Mouse (Mus musculus): ENCODE measurements around the gene Ap1b1. TPM values are rescaled to one million over a fixed set of nuclear protein-coding genes. Genes with fewer than 3 reads are reported as not detected.
A peak's percentile ranks its signal among the peaks of the same experiment; 100 is the strongest.

The Ap1b1 gene
- 100 to 1,000 TPM; 152 to 184 (median 173) TPM for total RNA-seq (2022)

DNA sequence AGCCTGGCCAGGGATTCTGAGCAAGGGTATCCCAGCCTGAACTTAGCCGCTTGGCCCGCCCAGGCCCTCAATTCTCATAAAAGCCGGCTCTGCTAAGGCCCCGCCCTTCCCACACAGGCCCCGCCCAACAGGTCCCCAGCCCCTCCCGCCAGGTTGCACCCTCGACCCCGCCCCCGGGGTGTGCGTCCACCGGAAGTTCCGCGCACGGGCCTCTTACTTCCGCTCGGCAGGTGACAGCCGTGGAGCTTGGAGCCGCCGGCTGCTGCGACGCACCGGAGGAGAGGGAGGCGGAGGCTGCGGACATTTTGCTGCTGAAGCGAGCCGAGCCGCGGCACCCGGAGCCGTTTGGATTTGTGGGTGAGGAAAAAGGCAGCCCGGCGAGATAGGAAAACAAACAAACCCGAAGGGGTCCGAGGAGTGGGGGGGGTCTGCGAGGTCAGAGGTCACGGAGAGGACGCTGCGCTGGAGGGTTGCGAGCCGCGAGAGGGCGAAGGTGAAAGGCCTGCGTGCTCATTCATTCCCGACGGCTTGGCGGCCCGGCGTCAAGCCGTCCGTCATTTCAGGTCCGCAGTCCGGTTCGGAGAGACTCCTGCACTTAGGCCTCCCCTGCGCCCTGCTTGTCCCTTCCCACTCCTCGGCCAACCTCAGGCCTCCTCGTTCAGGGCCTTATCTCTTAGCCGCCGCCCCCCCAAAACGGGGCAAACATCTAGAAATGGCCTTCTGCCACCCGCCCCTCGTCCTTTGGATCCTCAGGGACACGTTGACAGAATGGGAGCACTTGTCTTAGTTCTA is at the start of gene Ap1b1:
Gene Ap1b1 (plus strand): TSS at position 130 of the 792 bp plus-strand sequence.
- peak; percentile 76 to 85 for DNase-seq (ENCODE audit: low spot score in 2 of 2)

DNA sequence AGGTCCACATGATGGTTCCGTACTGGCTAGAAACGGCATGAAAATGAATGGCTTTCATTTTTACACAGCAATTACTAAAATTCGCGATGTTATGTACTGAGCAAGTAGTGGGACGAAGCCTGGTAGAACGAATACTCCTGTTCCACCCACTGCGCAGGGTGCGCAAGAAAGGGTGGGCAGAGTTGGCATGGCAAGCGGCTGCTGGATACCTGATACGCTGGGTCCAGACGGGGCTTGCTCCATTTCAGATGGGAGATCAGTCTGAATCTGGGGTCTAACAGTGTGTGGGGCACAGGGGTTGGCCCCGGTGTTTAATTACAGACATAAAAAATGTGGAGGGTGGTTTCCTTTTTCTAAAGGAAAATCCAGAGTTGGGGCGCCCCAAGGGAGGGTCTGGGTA is 40.1 kb upstream of the Ap1b1 start:
- peak in 1 of 2 experiments; percentile 36 for DNase-seq (ENCODE audit: low spot score in 2 of 2)

DNA sequence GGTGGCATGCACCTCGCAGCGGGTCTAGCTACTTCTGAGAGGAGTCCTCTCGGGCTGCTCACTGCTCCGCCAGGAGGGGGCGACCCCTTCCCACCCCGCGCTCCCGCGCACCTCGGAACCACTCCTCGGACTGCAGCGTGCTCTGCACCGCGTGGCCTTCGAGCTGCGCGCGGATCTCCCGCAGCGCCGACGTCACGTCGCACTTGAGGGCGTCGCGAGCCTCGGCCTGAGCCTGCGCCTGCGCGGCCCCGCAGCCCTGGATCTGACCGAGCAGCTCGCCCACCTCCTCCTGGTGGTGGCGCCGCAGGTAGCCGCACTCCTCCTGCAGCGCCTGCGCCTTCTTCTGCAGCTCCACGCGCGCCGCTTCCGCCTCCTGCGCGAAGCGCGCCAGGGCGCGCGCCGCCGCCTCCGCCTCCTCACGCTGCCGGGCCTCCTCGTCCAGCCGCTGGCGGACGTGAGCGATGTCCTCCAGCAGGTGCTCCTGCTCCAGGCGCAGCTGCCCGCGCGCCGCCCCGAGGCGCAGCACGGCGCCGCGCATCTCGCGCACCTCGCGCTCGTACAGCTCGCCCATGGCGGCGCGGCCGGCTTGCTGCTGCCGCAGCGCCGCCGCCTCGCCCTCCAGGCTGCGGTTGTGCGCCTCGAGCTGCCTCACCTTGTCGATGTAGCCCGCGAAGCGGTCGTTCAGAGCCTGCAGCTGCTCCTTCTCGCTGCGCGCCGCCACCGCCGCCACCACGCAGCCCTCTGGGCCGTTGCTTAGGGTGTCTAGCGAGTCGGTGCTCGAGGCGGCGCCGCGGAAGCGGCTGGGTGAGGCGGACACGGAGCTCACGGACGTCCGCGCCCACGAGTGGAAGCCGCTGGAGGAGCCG is 39.4 kb upstream of the Ap1b1 start:
- peak; percentile 66 to 94 for DNase-seq (ENCODE audit: low spot score in 2 of 2)

DNA sequence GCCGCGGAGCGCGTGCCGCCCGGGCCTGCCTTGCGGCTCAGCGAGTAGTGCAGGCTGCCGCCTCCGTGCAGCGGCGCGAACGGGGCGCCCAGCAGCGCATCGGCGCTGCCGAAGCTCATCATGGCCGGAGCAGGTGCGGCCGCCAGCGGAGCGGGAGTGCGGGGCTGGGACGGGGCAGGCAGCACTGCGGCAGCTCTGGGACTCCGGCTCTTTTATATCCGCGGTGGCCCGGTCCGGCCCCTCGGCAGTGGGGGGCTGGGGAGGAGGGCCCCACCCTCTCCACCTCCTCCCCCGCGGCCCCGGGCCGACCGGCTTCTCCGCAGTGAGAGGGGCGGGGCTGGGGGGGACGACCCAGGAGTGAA is 38.8 kb upstream of the Ap1b1 start, which contains the start of gene Nefh:
Gene Nefh (minus strand): TSS at position 252 of the 362 bp plus-strand sequence.
- no peak for DNase-seq (ENCODE audit: low spot score in 2 of 2)

DNA sequence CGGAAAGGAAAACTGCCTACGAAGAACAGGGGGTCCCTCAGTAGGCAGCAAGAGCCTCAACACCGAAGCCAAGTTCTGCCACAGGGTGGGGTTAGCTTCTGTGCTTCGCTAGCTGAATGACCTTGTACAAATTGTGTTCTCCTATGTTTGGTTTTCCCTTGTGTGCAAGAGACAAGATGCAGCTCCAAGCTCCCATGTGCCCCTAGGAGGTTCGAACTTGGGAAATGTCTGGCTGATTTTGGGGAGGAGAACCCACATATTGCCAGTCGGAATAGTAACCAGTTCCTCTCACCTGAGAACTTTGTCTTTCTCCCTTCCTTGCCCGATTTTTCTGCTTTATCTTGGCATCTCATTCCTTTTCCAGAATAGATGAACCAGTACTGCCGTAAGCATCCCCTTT is 37.8 kb upstream of the Ap1b1 start:
- no peak for DNase-seq (ENCODE audit: low spot score in 2 of 2)

DNA sequence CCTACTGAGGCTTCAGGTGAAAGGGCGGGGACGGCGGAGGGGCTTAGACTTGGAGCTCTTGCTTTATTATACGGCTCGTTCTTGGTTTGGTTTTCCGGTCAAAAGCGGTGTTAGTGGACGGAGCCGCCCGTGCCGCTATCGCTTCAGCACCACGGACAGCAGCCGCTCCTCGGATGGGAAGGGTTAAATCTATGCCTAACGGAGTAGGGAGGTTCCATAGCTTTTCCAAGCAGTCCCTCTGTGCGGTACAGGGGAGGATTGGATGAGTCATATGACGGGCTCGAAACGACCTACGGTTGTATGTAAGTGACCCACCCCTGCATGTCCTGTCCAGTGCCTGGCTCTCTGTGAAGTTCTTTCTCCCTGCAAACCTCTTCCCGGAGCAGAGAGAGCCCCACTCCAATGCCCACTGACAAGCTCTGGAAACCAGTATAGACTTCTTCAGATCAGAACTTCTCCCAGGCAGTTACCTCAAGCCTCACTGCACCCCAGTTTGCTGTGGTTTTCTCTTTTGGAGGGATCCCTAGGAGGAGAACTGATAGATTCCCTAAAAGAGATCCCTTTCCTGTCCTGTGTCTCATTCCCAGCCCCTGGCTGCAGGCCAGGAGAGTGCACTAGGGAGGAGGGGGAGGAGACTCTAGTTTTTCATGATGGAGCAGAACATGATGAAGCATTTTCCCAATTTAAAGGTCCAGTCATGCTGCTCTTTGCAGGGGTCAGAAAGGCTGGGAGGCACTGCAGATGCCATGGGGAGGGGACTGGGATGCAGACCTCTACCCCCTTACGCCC is 37.2 kb upstream of the Ap1b1 start:
- peak in 1 of 2 experiments; percentile 27 for DNase-seq (ENCODE audit: low spot score in 2 of 2)

DNA sequence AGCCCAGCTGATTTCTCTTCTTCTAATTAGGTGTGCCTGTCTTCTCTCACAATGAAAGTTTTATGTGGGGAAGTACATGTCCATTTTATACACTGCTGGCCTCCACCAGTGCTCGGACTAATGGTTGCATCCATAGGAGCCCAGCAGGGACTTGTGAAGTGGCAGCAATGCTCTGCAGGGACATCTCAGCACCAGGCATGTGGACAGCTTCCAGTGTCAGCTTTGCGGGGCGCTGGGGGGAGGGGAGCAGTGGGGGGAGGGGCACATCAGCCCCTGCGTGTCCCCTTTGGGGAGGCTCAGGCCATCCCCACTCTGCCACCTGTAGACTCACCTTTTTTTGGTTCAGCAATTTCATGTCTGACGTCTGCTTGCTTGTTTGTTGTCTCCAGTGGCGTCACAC is 33.2 kb upstream of the Ap1b1 start:
- no peak for DNase-seq (ENCODE audit: low spot score in 2 of 2)

DNA sequence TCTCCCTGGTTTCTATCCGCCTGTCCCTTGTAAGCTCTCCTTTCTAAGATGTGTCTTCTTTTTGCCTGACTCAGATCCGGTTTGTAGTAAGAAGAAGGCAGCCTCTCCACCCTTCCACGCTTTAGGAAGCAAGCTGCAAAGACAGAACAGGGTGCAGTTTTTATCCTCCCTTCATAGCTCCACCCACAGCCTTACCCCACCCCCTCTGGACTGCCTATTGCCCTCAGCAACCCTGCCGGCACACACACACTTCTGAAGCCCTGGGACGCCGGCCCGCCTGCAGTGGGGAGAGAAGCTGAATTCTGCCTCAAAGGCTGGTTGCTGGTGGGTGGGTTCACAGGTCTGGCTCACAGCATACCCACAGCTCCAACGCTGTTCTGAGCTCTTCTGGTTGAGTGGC is 32.7 kb upstream of the Ap1b1 start:
- DNase-seq (ENCODE audit: low spot score in 2 of 2), result peak in 1 of 2 experiments; percentile 50

DNA sequence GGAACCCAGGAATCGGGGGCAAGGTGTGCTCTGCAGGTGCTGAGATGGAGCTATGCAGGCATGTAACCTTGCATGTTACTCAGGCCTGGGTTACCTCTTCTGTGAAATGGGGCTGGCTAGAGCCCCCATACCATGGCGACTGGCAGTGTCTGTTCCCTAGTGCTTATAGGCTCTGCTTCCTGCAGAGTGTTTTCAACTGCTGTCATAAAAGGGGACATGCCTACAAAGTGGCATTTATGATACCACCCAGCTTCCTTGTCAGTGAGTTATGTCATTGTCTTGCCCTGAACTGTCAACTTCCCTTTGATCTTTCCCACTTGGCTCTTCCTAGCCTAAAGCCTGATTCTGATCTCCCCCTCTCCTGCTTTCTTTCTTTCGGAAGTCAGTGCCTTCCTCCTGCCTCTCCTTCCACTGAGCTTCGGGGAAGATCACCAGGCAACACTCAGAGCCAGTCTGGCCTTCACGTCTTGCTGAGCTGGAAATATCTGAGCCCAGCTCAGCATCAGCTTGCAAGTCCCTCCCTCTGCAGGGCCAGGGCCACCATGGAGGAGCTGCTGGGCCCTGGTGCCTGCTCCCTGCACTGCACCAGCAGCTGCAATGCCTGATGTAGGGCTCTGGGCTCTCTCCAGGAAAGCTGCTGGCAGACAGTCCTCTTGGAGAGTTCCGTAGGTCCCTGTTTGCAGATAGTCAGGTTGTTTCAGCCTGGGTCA is 23.4 kb upstream of the Ap1b1 start:
- no peak for DNase-seq (ENCODE audit: low spot score in 2 of 2)

DNA sequence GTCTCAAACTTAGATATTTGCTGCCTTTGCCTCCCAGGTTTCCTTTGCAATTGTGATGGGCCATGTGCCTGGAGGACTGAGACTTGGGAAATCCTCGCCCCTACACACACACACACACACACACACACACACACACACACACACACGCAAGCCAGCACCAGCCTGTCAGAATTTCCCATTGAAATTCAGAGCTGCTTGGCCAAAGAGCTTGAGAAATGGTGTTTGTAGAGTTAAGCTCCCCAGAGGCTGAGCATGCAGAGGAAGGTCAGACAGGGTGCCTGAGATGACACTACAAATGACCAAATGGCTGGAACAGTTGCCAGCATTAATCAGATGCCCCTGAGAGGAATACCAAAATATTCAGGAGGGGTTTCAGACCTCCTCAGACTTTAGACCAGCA is 20.3 kb upstream of the Ap1b1 start:
- no peak for DNase-seq (ENCODE audit: low spot score in 2 of 2)

DNA sequence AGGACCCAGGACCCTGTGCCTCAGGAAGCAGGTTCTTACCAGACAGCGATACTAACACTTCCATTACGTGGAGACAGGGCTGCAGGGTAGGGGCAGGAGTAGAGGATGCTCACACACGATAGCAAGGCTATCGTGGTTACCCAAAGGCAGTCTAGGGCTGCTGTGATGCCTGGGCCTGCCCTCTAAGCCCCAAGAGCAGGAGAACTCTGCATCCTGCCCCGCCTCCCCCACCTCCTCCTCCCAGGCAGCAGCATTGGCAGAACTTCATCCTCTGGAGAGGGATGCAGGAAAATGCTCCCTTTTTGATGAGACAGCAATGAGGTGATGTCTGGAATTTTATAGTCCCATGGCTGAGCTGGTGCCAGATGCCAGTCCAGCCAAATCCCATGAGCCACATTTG is 19.7 kb upstream of the Ap1b1 start:
- no peak for DNase-seq (ENCODE audit: low spot score in 2 of 2)

DNA sequence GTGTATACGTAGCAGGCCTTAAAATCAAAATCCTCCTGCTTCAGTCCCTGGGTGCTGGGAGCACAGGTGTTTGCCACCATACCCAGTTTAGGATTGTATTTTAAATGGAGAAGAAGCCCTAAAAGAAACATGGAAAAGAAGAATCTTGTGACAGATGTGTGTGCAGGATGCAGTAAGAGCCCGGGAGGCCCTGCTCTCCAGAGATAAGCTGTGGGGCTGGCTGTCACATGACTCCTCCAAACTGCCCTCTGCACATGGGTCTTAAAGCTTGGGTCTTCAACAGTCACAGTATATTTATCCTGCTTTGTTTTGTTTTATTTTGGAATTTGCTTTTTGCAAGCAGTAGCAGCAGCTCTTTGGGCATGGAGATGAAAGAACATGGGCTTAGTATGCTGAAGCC is 19.1 kb upstream of the Ap1b1 start:
- DNase-seq (ENCODE audit: low spot score in 2 of 2), result no peak

DNA sequence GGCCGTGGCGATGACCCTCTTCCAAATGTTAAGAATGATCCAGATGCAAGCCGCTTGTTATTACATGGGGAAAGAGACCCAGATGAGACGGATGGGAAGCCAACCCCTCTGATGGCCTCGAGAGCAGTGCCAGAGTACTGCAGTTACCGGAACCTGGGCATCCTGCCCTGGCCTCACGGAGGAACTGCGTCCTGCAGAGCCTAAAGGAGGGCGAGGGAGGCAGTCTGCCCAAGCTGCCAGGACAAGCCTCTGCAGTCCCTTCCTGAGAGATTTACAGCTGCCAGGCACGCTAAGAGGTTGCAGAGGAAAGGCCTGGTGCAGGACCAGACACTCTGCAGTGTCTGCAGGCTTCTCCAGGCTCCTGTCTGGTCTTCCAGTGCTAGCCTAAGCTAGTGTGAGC is 18.2 kb upstream of the Ap1b1 start:
- DNase-seq (ENCODE audit: low spot score in 2 of 2), result no peak

DNA sequence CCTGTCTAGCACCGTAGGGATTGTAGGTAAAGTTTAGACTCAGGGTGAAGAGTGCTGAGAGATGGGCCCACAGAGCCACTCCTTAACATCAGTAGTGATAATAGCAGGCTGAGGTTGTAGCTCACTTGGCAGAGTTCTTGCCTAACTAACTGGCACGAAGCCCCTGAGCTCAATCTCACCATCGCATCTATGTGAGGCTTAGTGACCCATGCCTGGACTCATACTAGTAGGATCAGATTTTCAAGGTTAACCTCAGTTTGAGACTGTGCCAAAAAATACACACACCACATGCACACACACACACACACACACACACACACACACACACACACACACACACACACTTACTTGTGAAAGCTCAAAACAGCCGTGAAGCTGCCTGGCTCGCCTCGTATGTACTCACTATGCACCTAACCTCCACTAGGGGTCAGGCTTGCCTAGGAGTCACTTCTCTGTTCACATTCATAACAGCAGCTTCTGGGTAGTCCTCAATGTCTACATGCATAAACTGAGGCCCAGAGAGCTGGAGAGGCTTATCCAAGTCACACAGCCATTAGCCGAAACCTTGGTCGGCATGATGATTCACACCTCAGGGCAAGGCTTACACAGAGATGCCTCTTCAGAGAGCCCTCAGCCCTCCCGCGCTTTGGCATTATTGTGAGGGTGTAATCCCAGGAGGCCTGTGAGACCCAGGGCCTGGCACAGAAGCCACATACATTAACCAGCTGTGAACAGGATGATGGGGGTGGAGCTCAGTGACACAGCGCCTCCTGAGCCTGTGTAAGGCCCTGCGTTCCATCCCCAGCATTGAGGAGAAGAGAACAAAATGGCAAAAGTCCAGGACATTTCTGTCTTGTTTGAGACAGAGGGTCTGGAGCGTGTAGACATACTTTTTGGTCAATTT is 13.4 kb upstream of the Ap1b1 start:
- no peak for DNase-seq (ENCODE audit: low spot score in 2 of 2)

DNA sequence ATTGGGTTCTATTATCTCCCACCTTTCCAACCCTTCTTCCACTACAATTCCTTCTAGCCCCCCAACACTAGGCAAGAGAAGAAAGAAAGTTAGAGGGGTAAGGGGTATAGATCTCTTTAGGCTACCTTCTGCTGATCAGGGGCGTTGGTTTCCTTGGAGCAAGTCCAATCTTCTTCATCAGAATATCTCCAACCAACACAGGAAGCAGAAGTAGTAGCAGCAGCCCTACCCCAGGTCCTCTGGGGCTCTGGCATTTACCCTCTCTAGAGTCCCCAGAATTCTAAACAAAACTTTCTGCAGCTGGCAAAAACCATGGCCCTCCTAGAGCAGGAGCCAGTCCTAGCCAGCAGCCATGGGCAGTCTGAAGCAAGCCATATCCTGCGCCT is 12.8 kb upstream of the Ap1b1 start:
- no peak for DNase-seq (ENCODE audit: low spot score in 2 of 2)

DNA sequence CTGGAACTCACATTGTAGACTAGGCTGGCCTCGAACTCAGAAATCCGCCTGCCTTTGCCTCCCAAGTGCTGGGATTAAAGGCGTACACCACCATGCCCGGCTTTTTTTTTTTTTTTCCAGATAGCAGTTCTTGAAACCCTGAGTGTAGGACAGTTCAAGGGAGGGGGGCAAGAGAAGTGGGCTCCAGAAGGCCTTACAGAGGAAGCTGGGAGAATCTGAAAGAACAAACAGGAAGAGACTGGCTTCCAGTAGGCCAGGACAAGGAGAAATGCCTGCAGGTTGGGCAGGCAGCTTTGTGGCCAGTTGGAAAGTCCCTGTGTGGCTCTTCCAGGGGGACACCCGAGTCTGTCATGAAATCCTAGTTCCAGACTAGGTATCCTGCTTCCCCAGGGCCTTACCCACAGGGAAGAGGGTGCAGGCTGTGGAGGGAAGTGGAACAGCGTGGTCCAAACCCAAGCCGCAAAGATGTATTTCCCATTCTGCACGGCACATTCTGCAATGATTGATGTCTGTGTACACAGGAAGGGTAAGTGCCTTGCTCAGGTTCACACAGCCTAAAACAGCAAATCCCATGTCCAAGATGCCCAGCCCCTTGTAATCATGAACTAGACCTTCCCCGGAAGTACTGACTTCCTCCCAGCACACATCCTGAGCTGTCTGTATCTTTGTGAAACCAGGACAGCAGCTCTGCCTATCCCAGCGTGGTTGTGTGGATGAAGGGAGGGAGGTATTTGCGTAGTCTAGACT is 12.1 kb upstream of the Ap1b1 start:
- DNase-seq (ENCODE audit: low spot score in 2 of 2), result no peak

DNA sequence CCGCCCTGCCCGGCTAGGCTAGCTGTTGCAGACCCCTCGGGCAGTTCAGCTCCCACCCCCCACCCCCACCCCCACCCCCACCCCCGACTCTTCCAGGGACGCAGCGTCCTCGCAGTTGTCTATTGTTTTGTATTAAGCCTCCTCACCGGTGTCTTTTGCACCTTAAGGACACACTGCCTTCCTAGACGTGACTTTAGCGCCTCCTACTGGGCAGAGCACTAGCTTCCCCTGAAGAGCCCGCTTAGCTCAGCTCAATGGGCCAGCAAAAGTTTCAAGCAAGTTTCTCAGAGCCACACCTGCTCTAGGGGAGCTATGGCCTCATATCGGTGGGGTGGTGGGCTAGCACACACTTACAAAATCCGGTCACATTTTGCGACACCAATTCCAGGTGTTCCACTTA is 11.0 kb upstream of the Ap1b1 start:
- DNase-seq (ENCODE audit: low spot score in 2 of 2), result no peak

DNA sequence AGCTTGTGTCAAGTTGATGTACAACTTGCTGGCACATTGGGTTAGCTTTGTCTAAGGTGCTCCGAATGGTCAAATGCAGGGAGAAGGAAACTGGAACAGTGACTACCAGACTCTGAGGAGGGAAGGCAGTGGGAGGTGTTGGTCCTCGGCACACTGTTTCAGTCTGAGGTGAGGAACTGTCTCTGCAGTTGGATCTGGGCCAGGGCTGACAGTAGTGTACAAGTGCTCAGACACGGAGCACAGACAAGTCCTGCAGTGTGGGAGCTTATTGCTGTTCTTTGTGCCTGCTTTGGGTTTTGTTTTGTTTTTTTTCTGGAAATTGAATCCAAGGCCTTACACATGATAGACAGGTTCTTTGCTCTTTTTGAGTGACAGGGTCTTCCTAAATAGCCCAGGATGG is 3.6 kb upstream of the Ap1b1 start:
- no peak for DNase-seq (ENCODE audit: low spot score in 2 of 2)

DNA sequence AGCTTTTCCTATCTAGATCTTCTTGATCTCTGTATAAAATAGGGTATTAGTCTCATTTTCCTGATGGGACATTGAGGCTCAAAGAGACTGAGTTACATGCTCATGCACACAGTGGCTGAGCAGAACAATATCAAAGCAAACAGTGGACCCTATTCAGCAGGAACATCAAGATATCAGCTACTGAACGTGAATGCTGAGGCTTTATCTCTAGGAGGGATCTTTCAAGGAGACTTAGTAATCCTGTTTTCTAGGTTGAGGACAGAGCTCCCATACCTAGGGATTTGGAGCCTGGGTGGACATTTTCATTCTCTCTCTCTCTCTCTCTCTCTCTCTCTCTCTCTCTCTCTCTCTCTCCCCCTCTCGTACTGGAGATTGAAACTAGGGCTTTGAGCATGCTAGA is 3.1 kb upstream of the Ap1b1 start:
- DNase-seq (ENCODE audit: low spot score in 2 of 2), result no peak
